ENCODE assay signal across 21 mouse cellular contexts in genomic region chr6:4514671-4515070, GRCm38 (mm10).
"Had no signal": no experiment of that assay in that cellular context is flagged by ENCODE, and none has a peak within 500 bp of the region (broad histone marks: within the 10 kb centered on the region; RNA-seq: fewer than 3 reads in every experiment).

No protein-coding gene starts in this region.

- H3K4me1 ChIP-seq: lung, embryonic 15.5 days; midbrain, embryonic 10.5 days; midbrain, embryonic 12.5 days; neural tube, embryonic 13.5 days; neural tube, embryonic 15.5 days had no signal

- H3K4me2 ChIP-seq: lung, embryonic 15.5 days; midbrain, embryonic 12.5 days; neural tube, embryonic 13.5 days; neural tube, embryonic 15.5 days had no signal

- H3K9ac ChIP-seq: liver, postnatal 0 days; lung, embryonic 15.5 days; midbrain, embryonic 12.5 days; neural tube, embryonic 13.5 days; neural tube, embryonic 15.5 days had no signal

- H3K9me3 ChIP-seq: lung, embryonic 15.5 days; midbrain, embryonic 10.5 days; midbrain, embryonic 12.5 days; neural tube, embryonic 13.5 days; neural tube, embryonic 15.5 days had no signal

- H3K27me3 ChIP-seq: lung, embryonic 15.5 days; midbrain, embryonic 12.5 days; neural tube, embryonic 13.5 days; neural tube, embryonic 15.5 days had no signal

- H3K27ac ChIP-seq: lung, embryonic 15.5 days; midbrain, embryonic 10.5 days; midbrain, embryonic 12.5 days; neural tube, embryonic 13.5 days; neural tube, embryonic 15.5 days had no signal

- DNase-seq: liver, postnatal 0 days; lung, adult 2 months; lung, postnatal 14 days; lung, postnatal 36 days; midbrain, embryonic 14.5 days; retina, postnatal 1 day; right cerebral cortex, adult 18-20 months; right cerebral cortex, postnatal 25 days; right cerebral cortex, postnatal 4 days; spleen, adult 18-20 months; thymus, adult 2 months; thymus, postnatal 25 days; thymus, postnatal 4 days had no signal

- ATAC-seq: liver, postnatal 0 days; lung, postnatal 0 days; midbrain, embryonic 16.5 days had no signal

- H3K36me3 ChIP-seq: midbrain, embryonic 10.5 days; midbrain, embryonic 12.5 days; neural tube, embryonic 13.5 days; neural tube, embryonic 15.5 days had no signal

- H3K4me3 ChIP-seq: lung, embryonic 15.5 days; midbrain, embryonic 10.5 days; midbrain, embryonic 12.5 days; myocyte; neural tube, embryonic 13.5 days; neural tube, embryonic 15.5 days had no signal
